Mouse (Mus musculus) heart, embryonic 11.5 days (tissue): Measurements from ENCODE around the gene Gdnf. TPM values are rescaled to one million over a fixed set of nuclear protein-coding genes. Genes with fewer than 3 reads are reported as not detected.

ENCODE experiments used
- ATAC-seq: fragments of 200-750 bp; cut with Nextera tagmentation; replicated peaks from 2 replicates; pipeline ENCODE4 v1.8.0; 2017; ENCODE audit warnings: moderate library complexity; ENCODE audit not compliant: insufficient number of reproducible peaks, low FRiP score, low TSS enrichment
- H3K27ac ChIP-seq: fragments of 300-500 bp; sonication (generic); 2 replicates; pipeline ENCODE4 v1.5.1; 2014; ENCODE audit warnings: mild to moderate bottlenecking, low read depth, low read length
- H3K27me3 ChIP-seq: fragments of 300-500 bp; sonication (generic); 2 replicates; pipeline ENCODE4 v1.6.1; 2014; ENCODE audit warnings: mild to moderate bottlenecking, low read length, mixed read lengths; ENCODE audit not compliant: control insufficient read depth, insufficient read depth
- H3K36me3 ChIP-seq: fragments of 300-500 bp; sonication (generic); 2 replicates; pipeline ENCODE4 v1.6.1; 2014; ENCODE audit warnings: mild to moderate bottlenecking, low read length, moderate library complexity, mixed read lengths; ENCODE audit not compliant: control insufficient read depth, insufficient read depth
- H3K4me1 ChIP-seq: fragments of 300-500 bp; sonication (generic); 2 replicates; pipeline ENCODE4 v1.6.1; 2014; ENCODE audit warnings: low read length; ENCODE audit not compliant: control insufficient read depth, insufficient read depth
- H3K4me2 ChIP-seq: fragments of 300-500 bp; sonication (generic); 2 replicates; pipeline ENCODE4 v1.6.1; 2014; ENCODE audit warnings: mild to moderate bottlenecking, moderate library complexity
- H3K4me3 ChIP-seq: fragments of 300-500 bp; sonication (generic); 2 replicates; pipeline ENCODE4 v1.5.1; 2014; ENCODE audit warnings: low read depth, low read length
- H3K9ac ChIP-seq: fragments of 300-500 bp; sonication (generic); 2 replicates; pipeline ENCODE4 v1.6.1; 2014; ENCODE audit warnings: mild to moderate bottlenecking, low read depth, low read length, moderate library complexity
- H3K9me3 ChIP-seq: fragments of 300-500 bp; sonication (generic); replicated peaks from 2 replicates; pipeline ENCODE4 v1.6.1; 2016; ENCODE audit warnings: low read length; ENCODE audit not compliant: control insufficient read depth
- WGBS: fragments of 180-500 bp; shearing (Covaris S2); extraction: QIAGEN DNeasy Blood & Tissue Kit; methylation state at CpG from one replicate; pipeline ENCODE4 v1.1.7; 2014; ENCODE audit not compliant: insufficient replicate concordance; 5-methylcytosine and 5-hydroxymethylcytosine counted together
- polyA plus RNA-seq: library from polyadenylated mRNA; unstranded; fragments of >200 nt; fragmentation: Nextera tagmentation; extraction: Ambion mirVana; gene quantifications from 2 replicates; pipeline ENCODE4 v1.2.1, GENCODE M21; 2014

Gdnf gene
- 0.06 and 0.14 TPM in 2 replicates for polyA plus RNA-seq

DNA sequence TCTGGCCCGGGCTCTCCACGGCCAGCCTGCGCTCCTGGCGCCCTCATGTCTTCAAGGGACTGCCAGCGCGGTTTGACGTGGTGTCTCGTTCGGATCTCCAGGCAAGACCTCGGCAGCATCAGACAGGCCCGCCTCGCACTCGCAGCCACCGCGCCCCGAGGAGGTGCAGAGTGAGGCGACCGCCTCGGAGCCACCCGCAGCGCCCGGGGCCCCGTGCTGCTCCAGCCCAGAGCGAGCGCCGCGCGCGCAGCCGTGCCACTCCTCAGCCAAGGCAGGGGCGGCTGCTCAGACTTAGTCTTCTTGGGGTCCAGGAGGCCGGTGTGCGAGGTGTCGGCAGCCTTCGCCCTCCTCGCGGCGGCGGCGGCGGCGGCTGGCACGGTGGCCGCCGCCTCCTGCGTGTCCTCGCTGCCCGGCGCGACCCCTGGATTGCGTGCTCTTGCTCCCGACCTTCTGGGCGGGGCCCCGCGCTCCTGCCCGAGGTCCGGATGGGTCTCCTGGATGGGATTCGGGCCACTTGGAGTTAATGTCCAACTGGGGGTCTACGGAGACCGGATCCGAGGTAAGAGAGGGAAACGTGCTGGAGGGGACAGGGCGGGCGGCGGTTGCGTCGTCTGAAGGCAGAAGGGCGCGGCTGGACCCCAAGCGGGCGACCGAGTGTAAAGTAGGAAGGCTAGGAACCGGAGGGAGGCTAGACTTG is at the start of gene Gdnf:
Gene Gdnf (plus strand): TSS at position 291 of the 697 bp plus-strand sequence.
- Histone ChIP-seq H3K4me1 (peaks cover 14% of the 10 kb centered on the region; the same call in 1 of the 2 replicates), H3K27ac (no peak within 1 kb of the TSS)
- peak; percentile 43; the same call in 1 of the 2 replicates for ATAC-seq

DNA sequence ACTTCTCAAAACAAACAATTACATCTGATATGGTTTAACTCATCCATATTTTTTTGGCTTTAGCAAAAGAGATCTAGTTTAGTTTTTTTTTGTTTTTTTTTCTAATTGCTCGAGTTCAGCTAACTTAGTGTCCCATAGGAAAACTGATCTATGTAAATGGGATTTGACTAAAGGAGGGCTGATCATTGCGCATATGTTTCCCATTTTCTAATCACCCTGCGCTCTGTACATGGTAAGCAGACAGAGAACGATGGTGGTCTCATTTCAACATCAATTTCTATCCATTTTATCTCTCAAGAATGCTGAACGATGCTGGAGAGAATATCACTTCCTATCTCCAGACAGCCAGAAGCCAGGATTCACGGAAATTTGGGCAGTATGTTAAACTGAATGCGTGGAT is 43.5 kb upstream of the Gdnf start:
- no peak for ATAC-seq
- H3K9me3 ChIP-seq, result no peaks in the 10 kb centered on the region
- no peak overlapping the region for H3K27ac ChIP-seq
- no peaks in the 10 kb centered on the region for H3K36me3 ChIP-seq
- no peak overlapping the region for H3K4me2 ChIP-seq
- no peaks in the 10 kb centered on the region for H3K27me3 ChIP-seq
- 71% methylated on average over 7 of the region's 7 CpGs for WGBS
- no peak overlapping the region for H3K4me3 ChIP-seq
- H3K4me1 ChIP-seq, result no peaks in the 10 kb centered on the region
- no peak overlapping the region for H3K9ac ChIP-seq

More for the DNA sequence above, at the start of gene Gdnf:
- peak within 1 kb of the TSS; percentile 65 for H3K9ac ChIP-seq
- H3K4me2 ChIP-seq, result peak within 1 kb of the TSS; percentile 99
- 1% methylated on average over 73 of the region's 73 CpGs for WGBS
- no peaks in the 10 kb centered on the region for H3K36me3 ChIP-seq
- no peaks in the 10 kb centered on the region for H3K9me3 ChIP-seq
- H3K4me3 ChIP-seq, result peak within 1 kb of the TSS; percentile 58
- H3K27me3 ChIP-seq, result peaks cover 80% of the 10 kb centered on the region

DNA sequence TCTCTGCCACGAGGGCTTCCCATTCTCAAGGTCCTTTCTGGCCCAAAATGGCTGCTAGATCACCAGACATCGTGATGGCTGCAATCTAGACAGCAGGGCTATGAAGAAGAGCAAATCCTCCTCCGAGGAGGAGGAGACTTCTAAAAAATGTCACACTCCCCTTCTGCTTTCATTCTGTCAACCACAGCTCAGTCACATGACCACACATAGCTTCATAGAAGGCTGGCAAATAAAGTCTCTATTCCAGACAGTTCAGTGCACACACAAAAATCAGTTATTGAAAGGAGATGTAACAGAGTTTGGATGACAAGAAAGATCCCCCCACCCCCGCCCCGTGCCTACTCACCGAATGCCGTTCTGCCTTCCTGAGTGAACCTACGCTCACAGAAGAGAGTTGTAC is 37.7 kb upstream of the Gdnf start:
- Histone ChIP-seq H3K36me3 (no peaks in the 10 kb centered on the region), H3K9ac (no peak overlapping the region), H3K9me3 (no peaks in the 10 kb centered on the region), H3K4me1 (no peaks in the 10 kb centered on the region), H3K4me3 (no peak overlapping the region), H3K27ac (no peak overlapping the region), H3K4me2 (no peak overlapping the region), H3K27me3 (no peaks in the 10 kb centered on the region)
- 82% methylated on average over 8 of the region's 8 CpGs for WGBS
- ATAC-seq, result no peak

DNA sequence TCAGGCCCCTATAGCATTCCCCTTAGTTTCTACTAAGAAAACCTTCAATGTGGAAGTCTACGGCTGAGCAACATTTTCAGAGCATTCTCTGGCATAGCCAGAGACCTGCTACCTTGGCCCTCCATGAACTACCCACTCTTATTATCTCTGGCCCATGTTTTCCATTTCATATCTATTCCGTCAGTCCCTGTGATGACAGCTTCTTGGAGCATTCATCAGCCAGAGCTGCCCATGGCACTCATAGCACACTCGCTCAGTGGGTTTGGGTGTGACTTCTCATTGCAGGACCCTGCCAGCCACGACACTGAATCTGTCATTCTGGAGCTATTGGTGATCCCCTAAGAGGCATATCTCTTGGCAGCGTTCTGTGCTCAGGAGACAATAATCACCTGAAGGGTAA is 29.1 kb upstream of the Gdnf start:
- no peak for ATAC-seq
- Histone ChIP-seq H3K27ac (no peak overlapping the region), H3K4me3 (no peak overlapping the region), H3K9me3 (no peaks in the 10 kb centered on the region), H3K9ac (no peak overlapping the region), H3K27me3 (no peaks in the 10 kb centered on the region), H3K4me1 (no peaks in the 10 kb centered on the region), H3K36me3 (no peaks in the 10 kb centered on the region), H3K4me2 (no peak overlapping the region)
- WGBS, result 50% methylated on average over 5 of the region's 5 CpGs

DNA sequence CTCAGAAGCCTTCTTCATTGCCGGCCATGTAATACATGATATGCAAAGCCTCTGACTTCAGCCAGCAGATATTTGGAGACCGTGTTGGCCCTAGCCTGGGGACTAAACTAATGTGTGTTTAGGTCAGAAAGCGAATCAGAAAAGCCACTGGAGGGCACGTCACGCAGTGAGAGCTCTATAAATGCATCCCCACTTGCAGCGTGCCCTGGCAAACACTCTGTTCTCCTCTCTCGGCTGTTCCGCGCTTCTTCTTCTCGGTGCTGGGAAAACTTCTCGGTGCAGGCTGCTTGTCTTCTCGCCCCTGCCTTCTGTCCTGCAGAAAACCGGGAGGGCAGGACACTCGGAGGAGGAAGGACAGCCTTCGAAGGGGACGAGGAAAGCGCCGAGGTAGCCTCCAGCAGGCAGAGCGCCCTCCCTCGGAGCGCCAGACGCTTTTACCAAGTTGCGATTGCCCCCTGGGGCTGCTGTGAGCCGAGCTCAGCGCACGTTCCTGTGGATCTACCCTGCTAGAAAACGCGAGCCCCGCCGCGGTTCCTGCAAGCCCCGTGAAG is 730 bp upstream of the Gdnf start:
- peak overlapping the region; percentile 99 for H3K4me2 ChIP-seq
- WGBS, result under 1% methylated on average over 30 of the region's 32 CpGs

DNA sequence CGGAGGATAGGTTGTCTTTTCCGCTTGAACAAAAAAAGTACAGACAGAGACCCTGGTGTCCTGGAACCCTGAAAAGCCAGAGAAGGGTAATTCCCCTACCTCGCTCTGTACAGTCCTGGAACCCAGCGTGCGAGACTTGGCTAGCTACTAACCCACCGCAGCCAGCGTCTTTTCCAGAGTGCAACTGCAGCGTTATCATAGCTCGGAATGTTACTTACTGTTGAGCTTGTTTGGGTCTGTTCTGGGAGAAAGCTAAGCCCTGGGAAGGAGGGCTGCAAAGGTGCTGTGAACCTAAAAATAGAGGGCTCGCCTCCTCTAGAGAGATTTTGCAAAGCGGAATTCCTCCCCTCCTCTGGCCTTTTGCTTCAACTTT is 593 bp downstream of the Gdnf start:
- H3K4me1 ChIP-seq, result peaks cover 14% of the 10 kb centered on the region; the same call in 1 of the 2 replicates
- H3K9ac ChIP-seq, result peak overlapping the region; percentile 65; the same call in 1 of the 2 replicates
- no peaks in the 10 kb centered on the region for H3K36me3 ChIP-seq
- ATAC-seq, result no peak
- H3K27me3 ChIP-seq, result peaks cover 85% of the 10 kb centered on the region
- peak overlapping the region; percentile 58 for H3K4me3 ChIP-seq
- H3K27ac ChIP-seq, result no peak overlapping the region
- H3K9me3 ChIP-seq, result no peaks in the 10 kb centered on the region
- 2% methylated on average over 11 of the region's 11 CpGs for whole genome bisulfite sequencing
- peak overlapping the region; percentile 99 for H3K4me2 ChIP-seq

More for the DNA sequence above, 730 bp upstream of the Gdnf start:
- no peaks in the 10 kb centered on the region for H3K36me3 ChIP-seq
- H3K9ac ChIP-seq, result peak overlapping the region; percentile 65; the same call in 1 of the 2 replicates
- H3K4me3 ChIP-seq, result peak overlapping the region; percentile 58
- H3K4me1 ChIP-seq, result peaks cover 9% of the 10 kb centered on the region; the same call in 1 of the 2 replicates
- H3K27me3 ChIP-seq, result peaks cover 73% of the 10 kb centered on the region
- no peak overlapping the region for H3K27ac ChIP-seq
- ATAC-seq, result no peak
- H3K9me3 ChIP-seq, result no peaks in the 10 kb centered on the region

DNA sequence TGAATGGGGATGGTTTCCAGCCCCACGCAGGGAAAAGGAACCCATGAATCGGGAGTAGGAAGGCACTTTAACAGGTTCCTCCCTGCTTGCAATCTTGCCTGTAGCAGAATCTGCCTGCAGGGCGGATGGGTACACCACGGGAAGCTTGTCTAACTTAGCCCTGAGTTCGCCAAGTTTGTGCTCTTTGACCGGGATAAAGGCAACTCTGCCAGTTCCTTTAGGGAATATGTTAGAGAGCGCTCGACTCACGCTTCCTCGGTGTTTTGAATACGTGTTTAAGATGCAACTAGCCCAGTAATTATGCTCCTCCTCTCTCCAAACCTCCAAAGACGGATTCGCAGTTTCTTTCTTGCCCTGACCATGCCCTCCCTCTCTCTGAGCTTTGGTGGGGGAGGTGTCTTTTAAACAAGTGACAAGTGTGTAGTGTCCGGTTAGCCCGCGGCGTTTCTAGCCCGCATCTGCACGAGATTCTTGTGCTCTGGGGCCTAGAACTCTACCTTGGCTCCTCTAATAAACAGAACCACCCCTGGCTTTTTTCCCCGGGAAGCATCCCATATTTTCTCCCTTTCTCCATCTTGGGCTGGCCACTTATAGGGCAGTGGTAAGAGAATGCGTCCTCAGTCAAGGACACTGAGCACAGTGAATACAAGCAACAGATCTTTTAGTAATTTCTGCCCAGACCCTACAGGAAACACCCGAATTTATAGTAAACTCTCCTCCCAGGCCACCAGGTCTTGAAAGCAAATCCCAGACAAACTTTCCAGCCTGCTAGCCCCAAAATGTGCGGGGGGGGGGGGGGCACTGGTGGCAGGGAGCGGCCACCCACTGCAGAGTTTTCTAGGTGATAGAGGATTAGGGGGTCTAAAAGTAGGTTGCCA is 1.4 kb downstream of the Gdnf start:
- peaks cover 14% of the 10 kb centered on the region; the same call in 1 of the 2 replicates for H3K4me1 ChIP-seq
- H3K27me3 ChIP-seq, result peaks cover 92% of the 10 kb centered on the region
- H3K9ac ChIP-seq, result no peak overlapping the region
- 3% methylated on average over 24 of the region's 24 CpGs for WGBS
- H3K4me2 ChIP-seq, result peak overlapping the region; percentile 99
- no peak overlapping the region for H3K27ac ChIP-seq
- peak overlapping the region; percentile 58 for H3K4me3 ChIP-seq
- no peaks in the 10 kb centered on the region for H3K9me3 ChIP-seq
- H3K36me3 ChIP-seq, result no peaks in the 10 kb centered on the region
- no peak for ATAC-seq

DNA sequence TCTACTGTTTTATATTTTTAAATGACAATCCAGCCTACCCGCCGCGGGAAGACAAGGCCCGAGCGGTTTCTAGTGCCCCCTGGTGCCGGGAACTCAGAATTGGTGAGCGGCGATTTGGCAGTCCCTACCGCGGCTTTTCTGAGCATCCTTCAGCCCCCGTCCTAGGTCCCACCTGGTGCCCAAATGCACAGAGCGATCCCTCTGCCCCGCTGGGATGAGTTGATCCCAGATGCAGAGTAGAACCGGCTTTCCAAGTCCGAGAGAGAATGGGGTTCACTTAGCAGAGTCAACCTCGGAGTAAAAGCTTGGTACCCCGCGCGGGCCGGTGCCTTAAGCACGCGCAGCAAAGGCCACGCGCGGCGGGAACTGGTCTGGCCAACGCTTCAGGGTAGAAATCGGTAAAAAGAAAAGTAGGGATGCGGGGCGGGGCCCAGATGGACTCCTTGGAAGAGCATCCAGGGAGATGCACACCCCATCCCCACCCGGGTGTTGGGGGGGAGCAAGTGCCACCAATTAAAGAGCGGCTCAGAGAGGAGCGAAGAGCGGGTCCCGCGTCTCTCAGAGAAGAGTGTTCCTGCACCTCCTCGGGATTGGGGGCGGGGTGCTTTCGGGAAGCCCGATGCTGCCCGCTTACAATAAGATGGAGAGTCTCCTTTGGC is 2.4 kb downstream of the Gdnf start:
- Histone ChIP-seq H3K4me3 (peak overlapping the region; percentile 55), H3K4me1 (peaks cover 14% of the 10 kb centered on the region; the same call in 1 of the 2 replicates), H3K9me3 (no peaks in the 10 kb centered on the region), H3K36me3 (no peaks in the 10 kb centered on the region), H3K4me2 (peak overlapping the region; percentile 92), H3K27ac (no peak overlapping the region), H3K27me3 (peaks cover 94% of the 10 kb centered on the region), H3K9ac (no peak overlapping the region)
- WGBS, result 1% methylated on average over 41 of the region's 41 CpGs
- ATAC-seq, result no peak
